ENCODE assay signal across 18 mouse cellular contexts in genomic region chr3:33990921-33991320, GRCm38 (mm10). TPM values are rescaled to one million over a fixed set of nuclear protein-coding genes. Genes with fewer than 3 reads are reported as not detected.
A peak's percentile ranks its signal among the peaks of the same experiment; 100 is the strongest.
DNase-seq lines count a peak whose midpoint lies in the region; ATAC-seq and TF ChIP-seq lines count a peak whose summit lies in the region.
"Had no signal": no experiment of that assay in that cellular context is flagged by ENCODE, and none has a peak within 500 bp of the region (broad histone marks: within the 10 kb centered on the region; RNA-seq: fewer than 3 reads in every experiment).

No protein-coding gene starts in this region.

- H3K9ac ChIP-seq in heart, embryonic 13.5 days, result no peak overlapping the region
- H3K9ac ChIP-seq in heart, postnatal 0 days (replicated peaks; ENCODE audit: low read depth, low read length), result no peak overlapping the region
- H3K9ac ChIP-seq: embryonic facial prominence, embryonic 15.5 days; limb, embryonic 12.5 days; liver, embryonic 15.5 days; midbrain, embryonic 15.5 days had no signal

- H3K27me3 ChIP-seq in heart, embryonic 13.5 days (replicated peaks), result no peaks in the 10 kb centered on the region
- H3K27me3 ChIP-seq in heart, postnatal 0 days (ENCODE audit: control insufficient read depth, insufficient read depth, low read length), result no peaks in the 10 kb centered on the region
- H3K27me3 ChIP-seq: embryonic facial prominence, embryonic 15.5 days; limb, embryonic 12.5 days; liver, embryonic 15.5 days; megakaryocyte, embryonic 14.5 days; midbrain, embryonic 15.5 days had no signal

- no peak for ATAC-seq in heart, embryonic 13.5 days (ENCODE audit: extremely low read depth, insufficient number of reproducible peaks, low FRiP score, low TSS enrichment)
- no peak for ATAC-seq in heart, postnatal 0 days (ENCODE audit: insufficient read depth, low read depth)
- no peak for ATAC-seq in inflammation-experienced regulatory T-cells, adult 6 months
- ATAC-seq: midbrain, embryonic 15.5 days had no signal

- no peak for TF ChIP-seq POLR2A in lung, adult 2 months (IDR thresholded peaks at IDR 0.05; ENCODE audit: borderline replicate concordance, extremely low read depth, low read depth, low read length)

- H3K4me2 ChIP-seq in heart, embryonic 13.5 days, result no peak overlapping the region
- no peak overlapping the region for H3K4me2 ChIP-seq in heart, postnatal 0 days (ENCODE audit: low read depth, low read length)
- H3K4me2 ChIP-seq: embryonic facial prominence, embryonic 15.5 days; limb, embryonic 12.5 days; liver, embryonic 15.5 days; midbrain, embryonic 15.5 days had no signal

- no peaks in the 10 kb centered on the region for H3K36me3 ChIP-seq in heart, embryonic 13.5 days
- H3K36me3 ChIP-seq in heart, postnatal 0 days (replicated peaks; ENCODE audit: control insufficient read depth, insufficient read depth, low read length), result no peaks in the 10 kb centered on the region
- H3K36me3 ChIP-seq: embryonic facial prominence, embryonic 15.5 days; limb, embryonic 12.5 days; liver, embryonic 15.5 days; midbrain, embryonic 15.5 days had no signal

- H3K9me3 ChIP-seq in heart, embryonic 13.5 days, result no peaks in the 10 kb centered on the region
- no peaks in the 10 kb centered on the region for H3K9me3 ChIP-seq in heart, postnatal 0 days (replicated peaks; ENCODE audit: control insufficient read depth, low read length)
- H3K9me3 ChIP-seq: embryonic facial prominence, embryonic 15.5 days; limb, embryonic 12.5 days; liver, embryonic 15.5 days; midbrain, embryonic 15.5 days had no signal

- no peak overlapping the region for H3K4me3 ChIP-seq in heart, embryonic 13.5 days
- no peak overlapping the region for H3K4me3 ChIP-seq in heart, postnatal 0 days (ENCODE audit: low read depth, low read length)
- H3K4me3 ChIP-seq in lung, adult 2 months (replicated peaks; ENCODE audit: extremely low read depth, low read depth, low read length), result no peak overlapping the region
- H3K4me3 ChIP-seq: embryonic facial prominence, embryonic 15.5 days; limb, embryonic 12.5 days; liver, embryonic 15.5 days; megakaryocyte, embryonic 14.5 days; midbrain, embryonic 15.5 days had no signal

- H3K4me1 ChIP-seq in heart, embryonic 13.5 days, result peaks cover 41% of the 10 kb centered on the region
- peaks cover 28% of the 10 kb centered on the region for H3K4me1 ChIP-seq in heart, postnatal 0 days (ENCODE audit: control insufficient read depth, insufficient read depth)
- H3K4me1 ChIP-seq in lung, adult 2 months (ENCODE audit: control insufficient read depth, insufficient read depth, low read length), result no peaks in the 10 kb centered on the region
- H3K4me1 ChIP-seq: embryonic facial prominence, embryonic 15.5 days; limb, embryonic 12.5 days; liver, embryonic 15.5 days; megakaryocyte, embryonic 14.5 days; midbrain, embryonic 15.5 days had no signal

- TF ChIP-seq CTCF in heart, postnatal 0 days (IDR thresholded peaks at IDR 0.05; ENCODE audit: low read depth), result no peak
- TF ChIP-seq CTCF in lung, adult 2 months (IDR thresholded peaks at IDR 0.05; ENCODE audit: insufficient read depth, low read length), result no peak

- WGBS in heart, embryonic 13.5 days, result 38% methylated on average over 8 of the region's 8 CpGs
- 43% methylated on average over 8 of the region's 8 CpGs for WGBS in heart, postnatal 0 days
- 74% methylated on average over 8 of the region's 8 CpGs for WGBS in lung, adult 2 months

- DNase-seq in heart, postnatal 36 days, result no peak
- peak; percentile 68 for DNase-seq in ES-CJ7 (ENCODE audit: low read depth, low spot score)
- DNase-seq in brain, adult 2 months (ENCODE audit: low read depth, low spot score), result peak; percentile 48
- peak; percentile 11 for DNase-seq in heart, postnatal 0 days (ENCODE audit: low spot score)
- no peak for DNase-seq in lung, adult 2 months
- DNase-seq: adrenal gland, postnatal 10 days; cerebellum, adult 18-20 months; kidney, adult 2 months; kidney, postnatal 25 days; layer of hippocampus, adult 9-11 months; lung, postnatal 10 days had no signal

- peak overlapping the region; percentile 92 for H3K27ac ChIP-seq in heart, embryonic 13.5 days (replicated peaks)
- H3K27ac ChIP-seq in heart, postnatal 0 days (ENCODE audit: low read depth), result peak overlapping the region; percentile 96
- H3K27ac ChIP-seq: embryonic facial prominence, embryonic 15.5 days; limb, embryonic 12.5 days; liver, embryonic 15.5 days; midbrain, embryonic 15.5 days had no signal

- intact Hi-C loops in heart, postnatal 36 days (cut with DNase I), result no loop called here

- TF ChIP-seq EP300 in heart, postnatal 0 days (IDR thresholded peaks at IDR 0.05; ENCODE audit: low read depth), result no peak

RNA-seq across cellular contexts. Expression of gene Fxr1, which starts 28.8 kb away (rescaled TPM):
- 63.6 and 68.8 TPM in 2 replicates for polyA plus RNA-seq in heart, embryonic 13.5 days (2015; fragmentation: Nextera tagmentation; extraction: Ambion mirVana)
- total RNA-seq in heart, postnatal 36 days (2021), result 100 to 1,000 TPM; 184 to 189 TPM
- 71.5 and 85.9 TPM in 2 replicates for total RNA-seq in heart, postnatal 0 days (2014; rRNA removed; ENCODE audit: low replicate concordance)
- polyA plus RNA-seq in heart, postnatal 0 days (2015; fragmentation: Nextera tagmentation; extraction: Ambion mirVana), result 67.7 and 71.1 TPM in 2 replicates
- 10 to 100 TPM; 47.5 to 57.9 (median 52.9) TPM for polyA plus RNA-seq in inflammation-experienced regulatory T-cells, adult 6 months (2017; shearing (Covaris generic))
- polyA plus RNA-seq in lung, adult 2 months (2012; rRNA removed), result 6.7 and 13.9 TPM in 2 replicates

Comparison
In these comparisons a context has a peak if more than half of its experiments do, and no peak if none do; other contexts are left out.
1. DNase-seq: peak in ES-CJ7 (single experiment), brain, adult 2 months (single experiment) and heart, postnatal 0 days (single experiment); none in heart, postnatal 36 days (0 of 2) and lung, adult 2 months (single experiment).